Mouse (Mus musculus) spleen, postnatal 10 days (tissue): ENCODE measurements at regions not wholly inside any gene's neighbourhood (a gene's known extent, or its start where the extent isn't known, plus 50 kb on each side); places are given as distances from the start of the nearest gene placed in this dataset.

Source experiments
- DNase-seq, 2 experiments: peaks; one replicate each; pipeline ENCODE4 v3.0.0; 2021 to 2022; ENCODE audit warnings: low spot score in 2 of 2

- no peak for DNase-seq
Measured at GRCm38 (mm10) chr14:87346812-87347211, 69.6 kb upstream of the Tdrd3 start.

- DNase-seq = no peak
Measured at GRCm38 (mm10) chr14:87348825-87349224, 67.6 kb upstream of the Tdrd3 start.

DNA sequence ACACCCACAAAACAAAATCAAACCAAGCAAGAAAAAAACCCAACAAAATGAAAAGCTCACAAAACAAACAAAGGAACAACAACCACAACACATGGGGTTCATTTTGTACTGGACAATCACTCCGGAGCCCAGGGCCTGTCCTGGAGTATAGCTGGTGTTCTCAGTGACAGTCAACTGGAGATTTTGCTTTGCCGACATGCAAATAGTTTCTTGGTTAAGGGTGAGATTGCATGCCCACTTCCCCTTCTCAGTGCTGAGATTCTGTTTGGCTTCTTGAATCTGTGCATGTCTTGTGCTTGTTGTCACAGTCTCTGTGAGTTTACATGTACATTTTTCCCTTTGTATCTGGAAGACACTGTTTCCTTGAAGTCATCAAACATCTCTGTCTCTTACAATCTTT is 50.6 kb upstream of the Tdrd3 start:
- DNase-seq = no peak
